Mouse (Mus musculus): Measurements from ENCODE around the gene 4930402F06Rik. TPM values are rescaled to one million over a fixed set of nuclear protein-coding genes. Genes with fewer than 3 reads are reported as not detected.

The 4930402F06Rik gene
- polyA plus RNA-seq (2015; fragmentation: Nextera tagmentation; extraction: Ambion mirVana) = not detected in 2 replicates

DNA sequence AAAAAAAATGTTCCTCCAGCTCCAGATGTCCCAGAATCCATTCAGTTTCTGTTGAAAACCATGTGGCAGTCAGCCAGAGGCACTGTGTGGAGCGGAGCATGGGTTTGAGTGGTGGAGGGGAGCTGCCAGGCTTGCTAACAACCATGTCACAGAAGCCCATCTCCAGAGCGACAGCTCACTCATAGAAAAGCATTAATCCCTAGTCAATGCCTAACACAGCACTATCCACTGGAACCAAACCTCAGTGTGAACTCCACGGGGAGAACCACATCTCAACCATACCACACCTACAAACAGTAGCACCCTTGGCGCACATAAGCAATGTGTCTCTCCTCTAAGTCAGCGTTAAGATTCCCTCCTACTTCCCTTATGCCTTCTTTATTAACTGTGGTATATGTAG lies at the start of gene 4930402F06Rik:
Gene 4930402F06Rik (minus strand): TSS at position 80 of the 400 bp plus-strand sequence.
- no peak for ATAC-seq
- 61% methylated on average over 5 of the region's 5 CpGs for WGBS (ENCODE audit: insufficient replicate concordance)
- Histone ChIP-seq H3K9me3 (ENCODE audit: low read length) (no peaks in the 10 kb centered on the region), H3K4me1 (ENCODE audit: insufficient read depth) (no peaks in the 10 kb centered on the region), H3K27ac (ENCODE audit: low read depth) (no peak within 1 kb of the TSS), H3K4me2 (ENCODE audit: low read depth, low read length) (no peak within 1 kb of the TSS), H3K4me3 (ENCODE audit: low read depth, low read length) (no peak within 1 kb of the TSS), H3K27me3 (ENCODE audit: insufficient read depth, low read length) (no peaks in the 10 kb centered on the region), H3K9ac (replicated peaks) (no peak within 1 kb of the TSS), H3K36me3 (replicated peaks; ENCODE audit: insufficient read depth, low read length) (peaks cover 10% of the 10 kb centered on the region; the same call in 1 of the 2 replicates)
- no peak for DNase-seq
- TF ChIP-seq EP300 (IDR thresholded peaks at IDR 0.05; ENCODE audit: low read depth) (no peak), CTCF (IDR thresholded peaks at IDR 0.05; ENCODE audit: low read depth) (no peak)

DNA sequence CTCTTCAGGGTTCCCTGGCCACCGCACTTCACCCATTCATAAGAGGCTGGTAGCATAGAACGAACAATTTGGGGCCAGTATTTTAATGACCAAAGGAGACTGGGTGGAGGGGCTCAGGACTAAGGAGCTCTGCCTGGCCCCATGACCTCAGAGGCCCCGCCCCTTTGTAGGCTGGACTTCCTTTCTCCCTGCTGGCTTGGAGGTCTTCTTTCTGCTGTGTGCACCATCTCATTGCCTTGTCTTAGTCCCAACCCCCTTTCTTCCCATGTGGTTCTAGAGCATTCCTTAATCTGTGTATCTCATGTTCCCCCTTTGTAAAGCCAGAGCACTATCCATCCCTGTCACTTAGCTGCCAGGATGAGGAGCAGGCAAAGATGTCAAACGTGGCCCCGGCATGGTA lies 49.3 kb upstream of the 4930402F06Rik start:
- no peak overlapping the region for H3K4me3 ChIP-seq (ENCODE audit: low read depth, low read length)
- DNase-seq = no peak
- peaks cover 71% of the 10 kb centered on the region for H3K4me1 ChIP-seq (ENCODE audit: insufficient read depth)

DNA sequence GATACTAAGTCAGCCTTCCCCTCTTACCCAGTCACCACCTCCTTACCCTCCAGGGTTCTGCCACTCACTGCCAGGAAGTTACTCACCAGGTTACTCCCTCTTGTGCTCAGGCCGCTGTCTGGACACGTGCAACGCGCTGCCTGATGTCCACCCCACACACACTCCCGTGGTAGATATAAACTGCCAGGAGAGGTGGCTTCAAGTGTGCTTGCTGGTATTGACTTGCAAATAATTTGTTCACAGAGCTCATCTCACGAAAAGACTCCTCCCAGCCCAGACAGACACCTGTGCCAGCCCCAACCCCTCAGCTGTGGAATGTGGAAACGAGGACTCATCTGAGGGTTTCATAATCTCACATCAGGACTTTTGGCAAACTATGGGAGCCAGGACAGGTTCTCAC lies 48.6 kb upstream of the 4930402F06Rik start:
- Histone ChIP-seq H3K36me3 (replicated peaks; ENCODE audit: insufficient read depth, low read length) (0 out of 2 replicates have a peak, but pooled peaks cover 5% of the 10 kb centered on the region), H3K27ac (ENCODE audit: low read depth) (peak overlapping the region; percentile 66), H3K4me1 (ENCODE audit: insufficient read depth) (peaks cover 71% of the 10 kb centered on the region), H3K4me2 (ENCODE audit: low read depth, low read length) (no peak overlapping the region), H3K9ac (replicated peaks) (no peak overlapping the region), H3K9me3 (ENCODE audit: low read length) (no peaks in the 10 kb centered on the region), H3K27me3 (ENCODE audit: insufficient read depth, low read length) (no peaks in the 10 kb centered on the region), H3K4me3 (ENCODE audit: low read depth, low read length) (no peak overlapping the region)
- 50% methylated on average over 7 of the region's 7 CpGs for WGBS (ENCODE audit: insufficient replicate concordance)
- TF ChIP-seq EP300 (IDR thresholded peaks at IDR 0.05; ENCODE audit: low read depth) (no peak), CTCF (IDR thresholded peaks at IDR 0.05; ENCODE audit: low read depth) (no peak)
- no peak for ATAC-seq
- no peak for DNase-seq

More for the DNA sequence above, 49.3 kb upstream of the 4930402F06Rik start:
- TF ChIP-seq CTCF (IDR thresholded peaks at IDR 0.05; ENCODE audit: low read depth) (no peak), EP300 (IDR thresholded peaks at IDR 0.05; ENCODE audit: low read depth) (no peak)
- Histone ChIP-seq H3K4me2 (ENCODE audit: low read depth, low read length) (peak overlapping the region; percentile 26; the same call in 1 of the 2 replicates), H3K27ac (ENCODE audit: low read depth) (peak overlapping the region; percentile 66), H3K36me3 (replicated peaks; ENCODE audit: insufficient read depth, low read length) (0 out of 2 replicates have a peak, but pooled peaks cover 5% of the 10 kb centered on the region), H3K9ac (replicated peaks) (no peak overlapping the region), H3K27me3 (ENCODE audit: insufficient read depth, low read length) (no peaks in the 10 kb centered on the region), H3K9me3 (ENCODE audit: low read length) (no peaks in the 10 kb centered on the region)
- no peak for ATAC-seq
- WGBS (ENCODE audit: insufficient replicate concordance) = 67% methylated on average over 5 of the region's 5 CpGs

DNA sequence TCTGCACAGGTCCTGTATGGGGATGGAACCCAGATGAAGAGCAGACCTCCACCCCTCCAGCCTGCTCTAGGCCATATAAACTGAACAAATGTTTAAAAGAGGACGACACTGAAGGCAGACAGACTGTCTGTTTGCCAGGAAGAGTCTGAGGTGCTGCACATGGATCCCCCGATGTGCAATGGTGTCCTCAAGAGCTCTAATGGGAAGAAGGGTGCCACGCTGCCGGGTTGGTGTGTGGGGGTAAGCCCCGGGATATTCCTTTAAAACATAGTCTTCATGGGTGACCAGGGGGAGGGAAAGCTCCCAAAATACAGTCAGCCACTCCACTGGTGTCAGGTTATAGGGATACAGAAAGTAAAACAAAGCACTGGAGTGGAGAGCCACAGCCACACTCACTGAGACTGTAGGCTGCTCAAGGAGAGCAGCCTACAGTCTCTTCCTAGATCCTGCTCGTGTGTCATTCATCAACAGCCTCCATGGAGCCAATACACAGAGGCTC lies 47.8 kb upstream of the 4930402F06Rik start:
- H3K36me3 ChIP-seq (replicated peaks; ENCODE audit: insufficient read depth, low read length) = 0 out of 2 replicates have a peak, but pooled peaks cover 5% of the 10 kb centered on the region
- DNase-seq (no peak), ATAC-seq (no peak)
- peak overlapping the region; percentile 66 for H3K27ac ChIP-seq (ENCODE audit: low read depth)
- 46% methylated on average over 6 of the region's 6 CpGs for WGBS (ENCODE audit: insufficient replicate concordance)
- H3K4me1 ChIP-seq (ENCODE audit: insufficient read depth) = peaks cover 63% of the 10 kb centered on the region
- H3K9me3 ChIP-seq (ENCODE audit: low read length) = no peaks in the 10 kb centered on the region
- TF ChIP-seq CTCF (IDR thresholded peaks at IDR 0.05; ENCODE audit: low read depth) (no peak), EP300 (IDR thresholded peaks at IDR 0.05; ENCODE audit: low read depth) (no peak)
- peak overlapping the region; percentile 4; the same call in 1 of the 2 replicates for H3K4me3 ChIP-seq (ENCODE audit: low read depth, low read length)
- H3K27me3 ChIP-seq (ENCODE audit: insufficient read depth, low read length) = no peaks in the 10 kb centered on the region
- peak overlapping the region; percentile 49 for H3K4me2 ChIP-seq (ENCODE audit: low read depth, low read length)
- H3K9ac ChIP-seq (replicated peaks) = no peak overlapping the region; the same call in 1 of the 2 replicates

DNA sequence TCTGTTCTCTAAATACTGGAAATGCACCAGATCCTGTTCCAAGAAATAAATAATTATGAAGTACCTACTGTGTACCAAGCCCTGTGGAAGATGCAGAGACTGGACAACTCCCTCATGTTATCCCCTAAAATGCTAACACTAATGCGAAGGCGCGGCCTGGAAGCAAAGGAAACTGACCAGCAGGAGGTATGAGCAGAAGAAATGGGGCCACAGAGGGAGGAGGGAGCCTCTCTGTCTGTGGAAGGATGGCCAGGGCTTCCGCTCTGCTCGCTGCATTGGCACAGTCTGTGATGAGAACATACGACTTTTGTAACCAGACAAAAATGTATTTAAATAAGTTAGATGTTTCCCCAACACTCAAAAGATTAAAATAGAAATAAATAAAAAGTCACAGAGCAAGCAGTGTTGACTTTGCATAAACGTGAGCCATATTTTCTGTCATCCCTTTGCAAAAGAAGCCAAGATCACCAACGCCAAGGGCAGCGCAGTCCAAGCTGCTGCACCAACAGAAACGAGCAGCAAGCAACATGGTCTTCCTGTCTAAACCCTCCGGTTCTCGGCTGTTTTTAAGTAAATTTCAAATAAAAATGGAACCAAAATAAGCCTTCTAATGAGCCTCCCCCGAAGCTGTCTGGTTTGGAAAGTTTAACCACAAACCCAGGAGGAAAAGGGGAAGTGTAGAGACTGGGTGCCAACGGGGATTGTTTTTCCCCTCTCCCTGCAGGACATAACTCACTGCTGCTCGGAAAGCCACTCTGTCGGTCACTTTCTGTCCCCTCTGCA lies 47.2 kb upstream of the 4930402F06Rik start:
- ATAC-seq (no peak), DNase-seq (no peak)
- H3K27ac ChIP-seq (ENCODE audit: low read depth) = peak overlapping the region; percentile 66
- TF ChIP-seq EP300 (IDR thresholded peaks at IDR 0.05; ENCODE audit: low read depth) (no peak), CTCF (IDR thresholded peaks at IDR 0.05; ENCODE audit: low read depth) (no peak)
- no peaks in the 10 kb centered on the region for H3K27me3 ChIP-seq (ENCODE audit: insufficient read depth, low read length)
- WGBS (ENCODE audit: insufficient replicate concordance) = 33% methylated on average over 16 of the region's 16 CpGs
- H3K36me3 ChIP-seq (replicated peaks; ENCODE audit: insufficient read depth, low read length) = peaks cover 5% of the 10 kb centered on the region; the same call in 1 of the 2 replicates
- peak overlapping the region; percentile 4; the same call in 1 of the 2 replicates for H3K4me3 ChIP-seq (ENCODE audit: low read depth, low read length)
- peak overlapping the region; percentile 49 for H3K4me2 ChIP-seq (ENCODE audit: low read depth, low read length)
- no peaks in the 10 kb centered on the region for H3K9me3 ChIP-seq (ENCODE audit: low read length)
- H3K4me1 ChIP-seq (ENCODE audit: insufficient read depth) = peaks cover 57% of the 10 kb centered on the region
- H3K9ac ChIP-seq (replicated peaks) = no peak overlapping the region; the same call in 1 of the 2 replicates

DNA sequence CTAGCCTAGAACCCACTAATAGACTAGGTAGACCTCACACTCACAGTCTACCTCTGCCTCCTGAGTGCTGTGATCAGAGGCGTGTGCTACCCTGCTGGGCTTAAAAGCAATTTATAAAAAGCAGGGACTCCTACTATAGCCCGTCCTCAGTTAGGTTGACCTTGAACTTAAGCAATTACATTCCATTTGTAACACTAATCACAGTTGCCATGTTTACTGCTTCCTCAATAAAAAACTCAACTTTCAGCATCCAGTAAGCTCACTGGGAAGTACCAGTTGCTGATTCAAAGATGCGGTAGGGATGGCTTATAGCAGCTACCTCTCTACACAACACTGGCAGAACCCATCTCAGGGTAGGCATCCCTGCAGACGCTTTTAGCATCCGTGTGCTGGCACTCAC lies 46.4 kb upstream of the 4930402F06Rik start:
- 73% methylated on average over 5 of the region's 5 CpGs for WGBS (ENCODE audit: insufficient replicate concordance)
- Histone ChIP-seq H3K36me3 (replicated peaks; ENCODE audit: insufficient read depth, low read length) (peaks cover 5% of the 10 kb centered on the region; the same call in 1 of the 2 replicates), H3K9ac (replicated peaks) (no peak overlapping the region), H3K4me2 (ENCODE audit: low read depth, low read length) (no peak overlapping the region), H3K27me3 (ENCODE audit: insufficient read depth, low read length) (no peaks in the 10 kb centered on the region), H3K4me1 (ENCODE audit: insufficient read depth) (peaks cover 49% of the 10 kb centered on the region), H3K9me3 (ENCODE audit: low read length) (no peaks in the 10 kb centered on the region), H3K27ac (ENCODE audit: low read depth) (no peak overlapping the region), H3K4me3 (ENCODE audit: low read depth, low read length) (no peak overlapping the region)
- DNase-seq (no peak), ATAC-seq (no peak)
- TF ChIP-seq CTCF (IDR thresholded peaks at IDR 0.05; ENCODE audit: low read depth) (no peak), EP300 (IDR thresholded peaks at IDR 0.05; ENCODE audit: low read depth) (no peak)
